Mouse (Mus musculus) heart, postnatal 25 days (tissue): ENCODE results near the gene Bpifa6. TPM values are rescaled to one million over a fixed set of nuclear protein-coding genes. Genes with fewer than 3 reads are reported as not detected.
"Not testable (repeated sequence)": the region's sequence is repeated elsewhere in the genome, so short reads cannot be mapped to it uniquely, and the experiment has no call there.

Experiments
- DNase-seq: peaks from one replicate; pipeline ENCODE4 v3.0.0; 2022; ENCODE audit warnings: low spot score
- intact Hi-C: fragments of 180-260 bp; cut with DNase I; formaldehyde crosslinking; loops from one replicate; pipeline ENCODE4 v1.15.1; 2025
- total RNA-seq, 2 experiments: library from RNA; stranded (reverse); gene quantifications; 2 replicates each; pipeline ENCODE4 v1.2.3; 2021

The Bpifa6 gene
- total RNA-seq, 2 experiments from 2014 or later: not detected

GRCm38 (mm10) chr2:154017990-154018389 is 43.2 kb downstream of the Bpifa6 start:
- intact Hi-C loops: no loop called here

GRCm38 (mm10) chr2:154024676-154025075 is 49.9 kb downstream of the Bpifa6 start:
- DNase-seq, intact Hi-C loops: not testable (repeated sequence)

More at GRCm38 (mm10) chr2:154017990-154018389, 43.2 kb downstream of the Bpifa6 start:
- no peak for DNase-seq

GRCm38 (mm10) chr2:154038932-154039331 is 64.2 kb downstream of the Bpifa6 start:
- intact Hi-C loops: no loop called here
- no peak for DNase-seq

- intact Hi-C loops: loop anchor here (5.0 kb wide), 1 partner anchor 53 kb away; no protein-coding TSS in a partner anchor
- DNase-seq: no peak
Measured at GRCm38 (mm10) chr2:154044743-154045142, 70.0 kb downstream of the Bpifa6 start.

Other genes starting within 250 kb of the Bpifa6 start
- gene Mapre1, start 233.7 kb upstream of the Bpifa6 start, total RNA-seq: 10 to 100 TPM; 57.8 to 60.0 TPM
- not detected for gene Efcab8, start 195.0 kb upstream of the Bpifa6 start, total RNA-seq
- gene Sun5, start 103.9 kb upstream of the Bpifa6 start, total RNA-seq: not detected
- gene Bpifb2, start 99.9 kb upstream of the Bpifa6 start, total RNA-seq: not detected
- gene Bpifb6, start 74.6 kb upstream of the Bpifa6 start, total RNA-seq: not detected
- gene Bpifb3, start 56.7 kb upstream of the Bpifa6 start, total RNA-seq: not detected
- gene Bpifb4, start 36.7 kb upstream of the Bpifa6 start, total RNA-seq: not detected
- not detected for gene Bpifa2, start 33.3 kb downstream of the Bpifa6 start, total RNA-seq
- not detected for gene Bpifa3, start 155.4 kb downstream of the Bpifa6 start, total RNA-seq
- gene Bpifa1, start 167.9 kb downstream of the Bpifa6 start, total RNA-seq: not detected
- not detected for gene Bpifa5, start 187.7 kb downstream of the Bpifa6 start, total RNA-seq
- under 1 TPM in 1 of 2 experiments, not detected in 1; 0.17 TPM for gene Bpifb1, start 215.9 kb downstream of the Bpifa6 start, total RNA-seq
- gene Bpifb5, start 248.8 kb downstream of the Bpifa6 start, total RNA-seq: not detected